Mouse (Mus musculus): Measurements from ENCODE around the gene Gng3. TPM values are rescaled to one million over a fixed set of nuclear protein-coding genes. Genes with fewer than 3 reads are reported as not detected.
"Not testable (repeated sequence)": the region's sequence is repeated elsewhere in the genome, so short reads cannot be mapped to it uniquely, and the experiment has no call there.

The Gng3 gene
- polyA plus RNA-seq, 1 experiment from 2014 or later, result 0.50 TPM

DNA sequence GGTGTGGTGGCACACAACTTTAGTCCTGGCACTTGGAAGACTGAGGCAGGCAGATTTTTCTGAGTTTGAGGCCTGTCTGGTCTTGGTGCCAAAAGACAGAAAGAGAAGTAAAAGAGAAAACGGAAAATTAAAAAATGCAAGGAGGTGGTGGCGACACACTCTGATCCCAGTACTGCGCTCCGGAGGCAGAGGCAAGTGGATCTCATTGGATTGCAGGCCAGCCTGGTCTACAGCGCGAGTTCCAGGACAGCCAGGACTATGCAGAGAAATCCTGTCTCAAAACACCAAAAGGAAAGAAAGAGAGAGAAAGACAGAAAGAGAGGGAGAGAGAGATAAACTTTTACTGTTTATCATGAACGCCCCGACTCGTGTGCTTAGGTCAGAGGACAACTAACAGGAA, 31.8 kb upstream of the Gng3 start:
- H3K27ac ChIP-seq (replicated peaks), result peak overlapping the region; percentile 92
- whole genome bisulfite sequencing (ENCODE audit: insufficient replicate concordance), result 26% methylated on average over 9 of the region's 9 CpGs
- H3K27me3 ChIP-seq, result no peaks in the 10 kb centered on the region
- H3K4me2 ChIP-seq, result peak overlapping the region; percentile 90
- peaks cover 52% of the 10 kb centered on the region for H3K4me1 ChIP-seq (replicated peaks)
- peaks cover 33% of the 10 kb centered on the region for H3K36me3 ChIP-seq (replicated peaks)
- no peaks in the 10 kb centered on the region for H3K9me3 ChIP-seq (replicated peaks)
- peak overlapping the region; percentile 98 for H3K4me3 ChIP-seq (replicated peaks)
- peak overlapping the region; percentile 99 for H3K9ac ChIP-seq
- peak; percentile 19 for ATAC-seq (ENCODE audit: insufficient read depth)

GRCm38 (mm10) chr19:8870381-8870780, 31.4 kb upstream of the Gng3 start:
- 46% methylated on average over 3 of the region's 3 CpGs for WGBS (ENCODE audit: insufficient replicate concordance)
- not testable (repeated sequence) for H3K9me3 ChIP-seq (replicated peaks); H3K27me3 ChIP-seq; ATAC-seq (ENCODE audit: insufficient read depth)
- H3K27ac ChIP-seq (replicated peaks), result 0 out of 2 replicates have a peak overlapping the region, but pooled peaks have one; percentile 92
- H3K9ac ChIP-seq, result 0 out of 2 replicates have a peak overlapping the region, but pooled peaks have one; percentile 99
- peaks cover 52% of the 10 kb centered on the region for H3K4me1 ChIP-seq (replicated peaks)
- peaks cover 28% of the 10 kb centered on the region for H3K36me3 ChIP-seq (replicated peaks)
- H3K4me2 ChIP-seq, result peak overlapping the region; percentile 90
- peak overlapping the region; percentile 98 for H3K4me3 ChIP-seq (replicated peaks)

GRCm38 (mm10) chr19:8864265-8864664, 25.3 kb upstream of the Gng3 start:
- Histone ChIP-seq H3K4me1 (replicated peaks) (0 out of 2 replicates have a peak, but pooled peaks cover 6% of the 10 kb centered on the region), H3K27ac (replicated peaks) (no peak overlapping the region), H3K9ac (no peak overlapping the region), H3K27me3 (no peaks in the 10 kb centered on the region), H3K36me3 (replicated peaks) (no peaks in the 10 kb centered on the region), H3K4me2 (no peak overlapping the region), H3K9me3 (replicated peaks) (no peaks in the 10 kb centered on the region), H3K4me3 (replicated peaks) (no peak overlapping the region)
- no peak for ATAC-seq (ENCODE audit: insufficient read depth)
- 69% methylated on average over 6 of the region's 6 CpGs for WGBS (ENCODE audit: insufficient replicate concordance)

GRCm38 (mm10) chr19:8859018-8859417, 20.0 kb upstream of the Gng3 start:
- Histone ChIP-seq H3K27me3 (no peaks in the 10 kb centered on the region), H3K9ac (no peak overlapping the region), H3K4me1 (replicated peaks) (no peaks in the 10 kb centered on the region), H3K4me2 (no peak overlapping the region), H3K9me3 (replicated peaks) (no peaks in the 10 kb centered on the region), H3K27ac (replicated peaks) (no peak overlapping the region), H3K36me3 (replicated peaks) (no peaks in the 10 kb centered on the region), H3K4me3 (replicated peaks) (no peak overlapping the region)
- WGBS (ENCODE audit: insufficient replicate concordance), result 20% methylated on average over 1 of the region's 1 CpGs
- ATAC-seq (ENCODE audit: insufficient read depth), result no peak

- no peaks in the 10 kb centered on the region for H3K36me3 ChIP-seq (replicated peaks)
- ATAC-seq (ENCODE audit: insufficient read depth), result no peak
- H3K4me2 ChIP-seq, result no peak overlapping the region
- H3K4me3 ChIP-seq (replicated peaks), result no peak overlapping the region
- H3K4me1 ChIP-seq (replicated peaks), result no peaks in the 10 kb centered on the region
- no peaks in the 10 kb centered on the region for H3K9me3 ChIP-seq (replicated peaks)
- H3K27me3 ChIP-seq, result no peaks in the 10 kb centered on the region
- no peak overlapping the region for H3K27ac ChIP-seq (replicated peaks)
- H3K9ac ChIP-seq, result no peak overlapping the region
- 33% methylated on average over 4 of the region's 4 CpGs for WGBS (ENCODE audit: insufficient replicate concordance)
Observed at GRCm38 (mm10) chr19:8857689-8858088, 18.7 kb upstream of the Gng3 start.

GRCm38 (mm10) chr19:8853117-8853516, 14.1 kb upstream of the Gng3 start:
- Histone ChIP-seq H3K9me3 (replicated peaks) (no peaks in the 10 kb centered on the region), H3K4me3 (replicated peaks) (no peak overlapping the region), H3K36me3 (replicated peaks) (no peaks in the 10 kb centered on the region; the same call in 1 of the 2 replicates), H3K4me2 (no peak overlapping the region), H3K27ac (replicated peaks) (no peak overlapping the region), H3K27me3 (peaks cover 5% of the 10 kb centered on the region; the same call in 1 of the 2 replicates), H3K9ac (no peak overlapping the region), H3K4me1 (replicated peaks) (peaks cover 13% of the 10 kb centered on the region; the same call in 1 of the 2 replicates)
- no peak for ATAC-seq (ENCODE audit: insufficient read depth)
- WGBS (ENCODE audit: insufficient replicate concordance), result 74% methylated on average over 3 of the region's 3 CpGs

DNA sequence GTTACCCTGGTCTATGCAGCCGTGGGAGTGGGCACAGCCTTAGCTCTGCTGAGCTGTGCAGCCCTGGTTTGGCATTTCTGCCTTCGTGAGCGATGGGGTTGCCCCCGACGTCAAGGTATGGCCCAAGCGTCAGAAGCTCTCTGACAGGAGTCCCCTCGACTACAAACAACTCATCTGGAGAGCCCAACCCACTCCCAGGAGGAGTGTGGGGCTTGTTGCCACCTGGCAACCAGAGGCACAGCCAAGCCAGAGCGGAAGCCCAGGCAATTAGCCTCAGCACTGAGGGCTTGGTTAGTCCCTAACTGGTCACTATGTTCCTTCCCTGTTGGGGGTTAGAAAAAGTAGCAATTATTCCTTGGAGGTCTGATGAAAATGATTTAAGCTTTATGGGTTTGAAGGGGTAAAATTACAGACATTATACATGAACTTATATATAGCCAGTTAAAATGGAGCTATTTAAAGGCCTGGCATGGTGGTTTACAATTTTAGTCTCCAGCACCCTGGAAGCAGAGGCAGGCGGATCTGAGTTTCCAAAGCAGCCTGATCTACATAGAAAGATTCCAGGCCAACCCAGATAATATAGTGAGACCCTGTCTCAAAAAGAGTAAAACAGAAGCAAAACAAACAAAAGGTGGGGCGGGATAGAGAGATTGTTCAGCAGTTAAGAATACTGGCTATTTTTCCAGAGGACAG, 13.4 kb upstream of the Gng3 start:
- Histone ChIP-seq H3K9me3 (replicated peaks) (no peaks in the 10 kb centered on the region), H3K9ac (no peak overlapping the region), H3K36me3 (replicated peaks) (peaks cover 6% of the 10 kb centered on the region; the same call in 1 of the 2 replicates), H3K4me1 (replicated peaks) (peaks cover 13% of the 10 kb centered on the region; the same call in 1 of the 2 replicates), H3K27me3 (peaks cover 5% of the 10 kb centered on the region; the same call in 1 of the 2 replicates), H3K27ac (replicated peaks) (no peak overlapping the region), H3K4me3 (replicated peaks) (no peak overlapping the region), H3K4me2 (no peak overlapping the region)
- ATAC-seq (ENCODE audit: insufficient read depth), result no peak
- 59% methylated on average over 10 of the region's 10 CpGs for WGBS (ENCODE audit: insufficient replicate concordance)

DNA sequence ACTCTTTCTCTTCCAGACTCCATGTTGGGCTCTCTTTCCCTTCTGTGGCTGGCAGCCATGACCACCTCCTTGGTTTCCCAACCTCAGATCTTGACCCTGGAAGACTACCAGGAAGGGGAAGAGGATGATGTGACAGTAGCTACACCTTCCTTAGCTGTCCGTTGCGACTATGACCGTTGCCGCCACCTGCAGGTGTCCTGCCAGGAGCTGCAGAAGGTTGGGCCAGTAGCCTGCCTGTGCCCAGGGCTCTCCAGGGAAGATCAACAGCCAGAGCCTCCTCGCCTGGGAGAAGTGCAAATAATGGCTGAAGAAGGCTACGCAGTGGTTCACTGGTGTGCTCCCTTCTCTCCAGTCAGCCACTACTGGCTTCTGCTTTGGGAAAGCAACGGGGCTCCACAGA, 12.6 kb upstream of the Gng3 start:
- H3K4me3 ChIP-seq (replicated peaks), result no peak overlapping the region
- 51% methylated on average over 7 of the region's 7 CpGs for WGBS (ENCODE audit: insufficient replicate concordance)
- ATAC-seq (ENCODE audit: insufficient read depth), result no peak
- peaks cover 13% of the 10 kb centered on the region for H3K36me3 ChIP-seq (replicated peaks)
- peaks cover 5% of the 10 kb centered on the region; the same call in 1 of the 2 replicates for H3K27me3 ChIP-seq
- H3K4me2 ChIP-seq, result no peak overlapping the region
- H3K9me3 ChIP-seq (replicated peaks), result no peaks in the 10 kb centered on the region
- peaks cover 13% of the 10 kb centered on the region; the same call in 1 of the 2 replicates for H3K4me1 ChIP-seq (replicated peaks)
- H3K9ac ChIP-seq, result no peak overlapping the region
- H3K27ac ChIP-seq (replicated peaks), result no peak overlapping the region

DNA sequence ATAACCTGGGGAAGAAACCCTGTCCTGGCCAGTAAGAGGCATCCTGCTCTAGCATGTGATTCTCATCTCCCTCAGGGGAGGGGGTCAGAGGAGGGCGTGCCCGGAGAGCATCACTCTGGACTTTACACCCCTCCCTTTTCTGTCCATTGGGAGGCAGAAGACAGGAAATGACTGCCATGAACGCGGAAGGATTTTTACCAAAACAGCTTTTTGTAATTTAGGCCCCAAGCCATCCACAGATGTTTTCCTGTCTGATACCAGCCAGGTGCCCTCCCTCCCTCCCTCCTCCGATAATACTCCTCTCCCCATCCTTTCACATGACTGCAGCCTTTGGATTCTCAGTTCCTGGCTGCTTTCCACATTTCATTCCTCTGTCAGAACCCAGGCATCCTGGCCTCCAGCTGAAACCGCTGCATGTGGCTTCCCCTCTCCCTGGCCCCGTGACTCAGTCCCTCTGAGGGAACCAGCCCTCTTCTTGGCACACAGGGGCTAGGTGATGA, 11.5 kb upstream of the Gng3 start, which contains the start of gene Lrrn4cl:
Lrrn4cl (plus strand) TSS at position 367 of the 500 bp plus-strand sequence.
- WGBS (ENCODE audit: insufficient replicate concordance), result 41% methylated on average over 7 of the region's 7 CpGs
- Histone ChIP-seq H3K36me3 (replicated peaks) (peaks cover 25% of the 10 kb centered on the region), H3K4me3 (replicated peaks) (no peak within 1 kb of the TSS), H3K27ac (replicated peaks) (no peak within 1 kb of the TSS), H3K4me1 (replicated peaks) (peaks cover 13% of the 10 kb centered on the region; the same call in 1 of the 2 replicates), H3K27me3 (peaks cover 5% of the 10 kb centered on the region; the same call in 1 of the 2 replicates), H3K4me2 (no peak within 1 kb of the TSS), H3K9ac (no peak within 1 kb of the TSS), H3K9me3 (replicated peaks) (no peaks in the 10 kb centered on the region)
- no peak for ATAC-seq (ENCODE audit: insufficient read depth)

GRCm38 (mm10) chr19:8848356-8848755, 9.4 kb upstream of the Gng3 start:
- peaks cover 16% of the 10 kb centered on the region; the same call in 1 of the 2 replicates for H3K4me1 ChIP-seq (replicated peaks)
- WGBS (ENCODE audit: insufficient replicate concordance), result 75% methylated on average over 5 of the region's 5 CpGs
- no peak for ATAC-seq (ENCODE audit: insufficient read depth)
- no peak overlapping the region for H3K4me3 ChIP-seq (replicated peaks)
- H3K27ac ChIP-seq (replicated peaks), result no peak overlapping the region
- peaks cover 5% of the 10 kb centered on the region; the same call in 1 of the 2 replicates for H3K27me3 ChIP-seq
- H3K9me3 ChIP-seq (replicated peaks), result no peaks in the 10 kb centered on the region
- H3K9ac ChIP-seq, result no peak overlapping the region
- H3K36me3 ChIP-seq (replicated peaks), result peaks cover 28% of the 10 kb centered on the region
- H3K4me2 ChIP-seq, result no peak overlapping the region

GRCm38 (mm10) chr19:8844371-8845129, 5.6 kb upstream of the Gng3 start:
- H3K9ac ChIP-seq, result no peak overlapping the region
- no peaks in the 10 kb centered on the region for H3K27me3 ChIP-seq
- H3K27ac ChIP-seq (replicated peaks), result no peak overlapping the region
- H3K36me3 ChIP-seq (replicated peaks), result peaks cover 38% of the 10 kb centered on the region
- H3K4me3 ChIP-seq (replicated peaks), result no peak overlapping the region
- no peak for ATAC-seq (ENCODE audit: insufficient read depth)
- H3K4me1 ChIP-seq (replicated peaks), result peaks cover 24% of the 10 kb centered on the region
- WGBS (ENCODE audit: insufficient replicate concordance), result 58% methylated on average over 5 of the region's 5 CpGs
- H3K9me3 ChIP-seq (replicated peaks), result no peaks in the 10 kb centered on the region
- no peak overlapping the region for H3K4me2 ChIP-seq
